Mouse (Mus musculus) kidney, postnatal 25 days (tissue): ENCODE results near the gene Cyba.
A peak's percentile ranks its signal among the peaks of the same experiment; 100 is the strongest.

Experiments
- DNase-seq, 2 experiments: peaks; one replicate each; pipeline ENCODE4 v3.0.0; 2021; ENCODE audit warnings: mixed read lengths in 2 of 2

Gene Cyba

GRCm38 (mm10) chr8:122451161-122451703, 18.5 kb upstream of the Cyba start:
- no peak for DNase-seq

- DNase-seq, result no peak
These were observed 12.5 kb upstream of the Cyba start for GRCm38 (mm10) chr8:122445203-122445602.

GRCm38 (mm10) chr8:122444058-122444748, 11.5 kb upstream of the Cyba start:
- peak; percentile 90 to 92 for DNase-seq

GRCm38 (mm10) chr8:122443262-122444006, 10.7 kb upstream of the Cyba start, which contains the start of gene Mvd:
Mvd (minus strand) TSS chr8:122443422.
- DNase-seq, result peak; percentile 99 to 100

- no peak for DNase-seq
These were observed 10.1 kb upstream of the Cyba start for GRCm38 (mm10) chr8:122442781-122443180.

- peak in 1 of 2 experiments; percentile 24 for DNase-seq
These were observed 9.6 kb upstream of the Cyba start for GRCm38 (mm10) chr8:122442356-122442755.

- DNase-seq, result no peak
These were observed 8.6 kb upstream of the Cyba start for GRCm38 (mm10) chr8:122441326-122441725.

GRCm38 (mm10) chr8:122439336-122439735, 6.6 kb upstream of the Cyba start:
- DNase-seq, result no peak

GRCm38 (mm10) chr8:122437708-122438331, 5.1 kb upstream of the Cyba start:
- DNase-seq, result no peak

- no peak for DNase-seq
These were observed 3.9 kb upstream of the Cyba start for GRCm38 (mm10) chr8:122436586-122437125.

- no peak for DNase-seq
These were observed 3.4 kb upstream of the Cyba start for GRCm38 (mm10) chr8:122436146-122436545.

GRCm38 (mm10) chr8:122435375-122435774, 2.6 kb upstream of the Cyba start:
- DNase-seq, result no peak

GRCm38 (mm10) chr8:122433269-122433905, 657 bp upstream of the Cyba start:
- no peak for DNase-seq

GRCm38 (mm10) chr8:122431694-122432442, 862 bp downstream of the Cyba start:
- DNase-seq, result peak; percentile 67 to 78

- DNase-seq, result peak; percentile 59 to 81
These were observed 2.1 kb downstream of the Cyba start for GRCm38 (mm10) chr8:122430646-122431045.

- DNase-seq, result peak in 1 of 2 experiments; percentile 70
These were observed 2.6 kb downstream of the Cyba start for GRCm38 (mm10) chr8:122430058-122430636.

- no peak for DNase-seq
These were observed 4.6 kb downstream of the Cyba start for GRCm38 (mm10) chr8:122428163-122428562.

- DNase-seq, result no peak
These were observed 5.1 kb downstream of the Cyba start for GRCm38 (mm10) chr8:122427607-122428006.

GRCm38 (mm10) chr8:122426145-122426544, 6.6 kb downstream of the Cyba start:
- DNase-seq, result no peak

- DNase-seq, result peak; percentile 68 to 73
These were observed 9.1 kb downstream of the Cyba start for GRCm38 (mm10) chr8:122423659-122424058.

- DNase-seq, result no peak
These were observed 9.5 kb downstream of the Cyba start for GRCm38 (mm10) chr8:122423217-122423616.
